Mouse (Mus musculus) lung, adult 2 months (tissue): ENCODE results near the gene Fads2. TPM values are rescaled to one million over a fixed set of nuclear protein-coding genes. Genes with fewer than 3 reads are reported as not detected.

Experiments
- DNase-seq: peaks from one replicate; pipeline ENCODE4 v3.0.0; 2022
- H3K4me1 ChIP-seq: fragments of 200-500 bp; 2 replicates; pipeline ENCODE4 v1.6.1; 2011; ENCODE audit warnings: low read length; ENCODE audit not compliant: control insufficient read depth, insufficient read depth
- H3K4me3 ChIP-seq: fragments of 200-500 bp; replicated peaks from 2 replicates; pipeline ENCODE3; 2011; ENCODE audit warnings: low read depth, mild to moderate bottlenecking, control low read depth, low read length; ENCODE audit errors: extremely low read depth
- CTCF ChIP-seq: fragments of 200-500 bp; IDR thresholded peaks from 2 replicates; pipeline ENCODE4 v1.5.1; 2011; ENCODE audit warnings: mild to moderate bottlenecking, low read length, control low read depth; ENCODE audit not compliant: insufficient read depth
- POLR2A ChIP-seq: fragments of 200-500 bp; IDR thresholded peaks from 2 replicates; pipeline ENCODE4 v1.6.1; 2011; ENCODE audit warnings: low read depth, mild to moderate bottlenecking, control low read depth, low read length, borderline replicate concordance; ENCODE audit errors: extremely low read depth
- WGBS: fragments of 180-500 bp; shearing (Covaris S2); methylation state at CpG from one replicate; pipeline ENCODE4 v1.1.7; 2018; 5-methylcytosine and 5-hydroxymethylcytosine counted together
- polyA plus RNA-seq: library from polyadenylated mRNA; depleted of rRNA; stranded (reverse); fragments of >200 nt; gene quantifications from 2 replicates; pipeline ENCODE4 v1.2.3, GENCODE M21; 2012

Gene Fads2
- polyA plus RNA-seq, 1 experiment = 87.2 TPM

DNA sequence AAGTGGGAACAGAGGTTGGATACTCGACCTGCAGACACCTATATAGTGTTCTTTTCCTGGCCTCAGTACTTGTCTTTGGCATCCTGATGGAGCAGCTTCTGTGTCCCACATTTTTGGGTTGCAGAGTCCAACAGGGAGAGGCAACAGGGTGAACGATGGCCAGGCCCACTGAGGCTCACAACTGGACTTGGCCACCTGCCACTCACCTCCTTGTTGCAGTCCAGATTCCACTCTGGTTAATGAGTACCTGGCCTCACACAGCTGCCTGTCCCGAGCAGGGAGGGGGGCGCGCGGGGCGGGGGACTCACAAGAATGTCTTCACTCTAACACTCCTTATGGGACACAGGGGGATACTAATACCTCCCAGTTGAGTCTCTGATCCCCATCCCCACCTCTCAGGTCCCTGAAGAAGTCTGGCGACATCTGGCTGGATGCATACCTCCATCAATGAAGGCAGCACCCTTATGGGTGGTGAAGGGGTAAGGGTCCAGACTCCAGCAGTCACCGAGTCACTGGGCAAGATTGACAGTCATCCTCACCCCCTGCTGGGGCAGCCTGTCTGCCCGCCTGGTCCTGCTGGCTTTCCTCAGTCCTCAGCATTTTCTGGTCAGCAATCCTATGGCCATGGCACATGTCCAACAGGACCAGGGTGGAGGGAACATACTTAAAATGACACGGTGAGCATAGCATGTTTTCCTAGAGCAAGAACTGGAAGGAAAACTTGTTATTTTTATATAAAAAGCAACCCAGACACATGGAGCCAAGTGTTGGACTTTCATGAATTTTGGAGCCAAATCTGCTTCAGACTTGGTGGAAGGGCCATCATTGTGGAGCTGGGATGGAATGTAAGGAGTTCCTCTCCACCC, 43.8 kb downstream of the Fads2 start:
- H3K4me3 ChIP-seq = no peak overlapping the region
- no peak for DNase-seq
- WGBS = 53% methylated on average over 11 of the region's 11 CpGs
- TF ChIP-seq POLR2A (no peak), CTCF (no peak)
- H3K4me1 ChIP-seq = peaks cover 9% of the 10 kb centered on the region

DNA sequence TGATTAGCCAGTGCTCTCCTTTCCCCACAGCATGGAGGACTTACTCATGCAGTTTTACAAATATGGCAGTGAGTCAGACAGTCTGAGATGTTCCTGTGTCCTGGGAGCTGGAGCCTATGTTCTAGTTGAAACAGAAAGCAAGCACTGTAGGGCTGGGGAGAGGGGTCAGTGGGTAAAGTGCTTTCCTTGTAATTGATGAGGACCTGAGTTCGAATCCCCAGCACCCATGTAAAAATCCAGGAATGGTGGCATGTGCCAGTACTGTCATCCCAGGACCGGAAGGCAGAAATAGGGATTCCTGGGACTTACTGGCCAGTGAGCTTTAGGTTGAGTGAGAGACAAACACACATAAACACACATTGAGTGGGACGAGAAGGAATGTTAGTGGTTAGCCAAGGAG, 44.9 kb downstream of the Fads2 start:
- no peak for TF ChIP-seq CTCF
- no peak for TF ChIP-seq POLR2A
- no peak for DNase-seq
- WGBS = 69% methylated on average over 3 of the region's 3 CpGs
- H3K4me1 ChIP-seq = peaks cover 9% of the 10 kb centered on the region
- H3K4me3 ChIP-seq = no peak overlapping the region

DNA sequence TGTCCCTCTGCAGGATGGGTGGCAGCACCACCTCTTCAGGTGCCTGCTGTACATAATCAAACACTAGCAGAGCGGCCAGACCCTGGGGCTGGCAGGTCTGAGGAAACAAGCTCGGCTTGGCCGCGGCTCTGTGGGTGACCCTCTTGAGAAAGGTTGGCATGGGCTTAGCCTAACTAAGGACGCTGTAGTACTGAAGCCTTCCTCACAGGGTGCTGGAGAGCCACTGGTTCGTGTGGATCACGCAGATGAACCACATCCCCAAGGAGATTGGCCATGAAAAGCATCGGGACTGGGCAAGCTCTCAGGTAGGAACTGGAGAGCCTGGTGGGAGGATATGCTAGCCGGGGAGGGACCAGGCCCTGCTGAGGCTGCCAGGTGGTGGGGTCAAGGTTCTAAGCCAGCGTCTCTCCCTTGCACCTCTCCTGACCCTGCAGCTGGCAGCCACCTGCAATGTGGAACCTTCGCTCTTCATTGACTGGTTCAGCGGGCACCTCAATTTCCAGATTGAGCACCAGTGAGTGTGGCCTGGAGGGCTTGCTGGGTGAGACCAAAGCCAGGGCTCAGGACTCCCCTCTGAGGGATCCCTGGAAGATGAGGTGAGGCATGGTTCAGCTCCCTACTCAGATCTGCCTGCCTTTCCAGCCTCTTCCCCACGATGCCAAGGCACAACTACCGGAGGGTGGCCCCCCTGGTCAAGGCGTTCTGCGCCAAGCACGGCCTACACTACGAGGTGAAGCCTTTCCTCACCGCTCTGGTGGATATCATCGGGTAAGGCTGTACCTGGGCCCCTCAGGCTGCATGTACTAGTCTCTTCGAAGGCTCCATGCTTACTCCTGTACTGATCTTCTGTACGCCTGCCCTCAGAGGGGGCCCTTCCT, 45.5 kb downstream of the Fads2 start:
- TF ChIP-seq POLR2A (no peak), CTCF (no peak)
- Histone ChIP-seq H3K4me3 (no peak overlapping the region), H3K4me1 (peaks cover 9% of the 10 kb centered on the region)
- 80% methylated on average over 22 of the region's 22 CpGs for WGBS
- DNase-seq = no peak

DNA sequence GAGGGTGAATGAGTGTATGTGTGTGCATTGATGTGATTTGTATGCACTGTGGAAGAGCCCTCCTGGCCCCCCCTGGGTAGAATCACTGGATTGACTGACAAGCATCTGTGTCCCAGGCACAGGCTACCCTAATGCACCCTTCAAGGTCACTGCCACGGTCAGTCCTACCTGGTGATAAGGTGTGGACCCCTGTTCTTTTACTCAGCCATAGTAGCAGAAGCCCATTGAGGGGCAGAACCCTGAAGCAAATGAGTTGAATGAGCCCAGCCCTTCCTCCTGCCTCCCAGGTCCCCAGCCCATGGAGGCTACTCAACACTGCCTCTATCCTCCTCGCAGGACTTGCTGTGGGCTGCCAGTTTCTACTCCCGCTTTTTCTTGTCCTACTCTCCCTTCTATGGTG, 46.3 kb downstream of the Fads2 start:
- DNase-seq = no peak
- WGBS = 69% methylated on average over 3 of the region's 3 CpGs
- peaks cover 5% of the 10 kb centered on the region; the same call in 1 of the 2 replicates for H3K4me1 ChIP-seq
- TF ChIP-seq CTCF (no peak), POLR2A (no peak)
- H3K4me3 ChIP-seq = no peak overlapping the region

DNA sequence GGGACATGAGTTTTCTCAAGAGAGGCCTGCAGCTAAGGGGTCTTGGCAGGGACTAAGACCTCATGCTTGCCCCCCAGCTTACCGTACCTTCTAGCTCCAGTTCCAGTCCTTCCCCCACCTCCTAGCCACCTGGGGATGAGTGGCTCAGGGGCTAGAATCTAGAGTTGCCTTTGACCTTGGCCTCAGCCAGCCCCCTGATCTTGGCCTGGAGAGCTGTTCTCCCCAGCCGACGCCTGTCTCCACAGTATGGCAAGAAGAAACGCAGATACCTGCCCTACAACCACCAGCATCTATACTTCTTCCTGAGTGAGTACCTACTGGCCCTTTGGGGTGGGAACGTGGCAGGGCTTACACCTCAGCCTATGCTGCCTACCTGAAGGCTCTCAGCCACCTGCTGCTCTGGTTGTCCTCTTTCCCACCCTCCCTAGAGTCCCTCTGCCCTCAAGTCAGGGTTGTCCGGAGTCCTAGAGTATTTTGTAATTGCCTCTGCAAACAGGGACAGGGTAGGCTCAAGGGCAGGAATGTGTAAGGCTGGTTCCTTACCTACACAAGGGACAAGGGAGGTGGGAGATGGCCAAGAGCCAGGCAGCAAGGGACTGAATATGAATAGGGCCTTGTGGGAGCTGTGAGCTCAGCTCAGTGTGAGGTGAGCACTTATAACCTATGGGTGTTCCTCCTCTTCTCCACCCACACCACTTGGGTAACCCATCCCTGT, 47.0 kb downstream of the Fads2 start:
- no peak for DNase-seq
- H3K4me1 ChIP-seq = peaks cover 3% of the 10 kb centered on the region; the same call in 1 of the 2 replicates
- no peak overlapping the region for H3K4me3 ChIP-seq
- WGBS = 70% methylated on average over 6 of the region's 6 CpGs
- TF ChIP-seq POLR2A = no peak
- TF ChIP-seq CTCF = no peak

DNA sequence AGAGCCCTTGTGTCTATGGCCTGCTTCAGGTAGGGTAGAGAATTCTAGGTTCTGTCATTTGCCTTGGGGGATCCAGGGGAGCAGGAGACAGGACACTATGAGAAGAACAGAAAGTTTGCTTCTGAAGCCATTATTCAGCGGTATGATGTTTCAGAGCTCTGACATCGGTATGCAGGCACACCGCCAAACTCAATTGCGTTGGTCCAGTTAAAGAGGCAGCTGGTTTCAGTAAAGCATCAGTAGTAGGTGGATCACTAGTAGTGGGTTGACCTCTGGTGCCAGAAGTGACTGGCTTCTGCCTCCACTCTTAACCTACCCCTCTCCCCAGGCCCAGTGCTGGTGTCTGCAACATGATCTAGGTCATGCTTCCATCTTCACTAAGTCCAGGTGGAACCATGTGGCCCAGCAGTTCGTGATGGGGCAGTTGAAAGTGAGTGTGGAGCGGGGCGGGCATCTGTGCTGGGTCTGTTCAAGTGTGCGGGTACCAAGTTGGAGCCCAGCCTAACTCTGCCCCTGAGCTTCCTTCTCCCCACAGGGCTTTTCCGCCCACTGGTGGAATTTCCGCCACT, 47.8 kb downstream of the Fads2 start:
- WGBS = 72% methylated on average over 10 of the region's 10 CpGs
- Histone ChIP-seq H3K4me1 (peaks cover 5% of the 10 kb centered on the region; the same call in 1 of the 2 replicates), H3K4me3 (no peak overlapping the region)
- TF ChIP-seq CTCF = no peak
- TF ChIP-seq POLR2A = no peak
- DNase-seq = no peak

DNA sequence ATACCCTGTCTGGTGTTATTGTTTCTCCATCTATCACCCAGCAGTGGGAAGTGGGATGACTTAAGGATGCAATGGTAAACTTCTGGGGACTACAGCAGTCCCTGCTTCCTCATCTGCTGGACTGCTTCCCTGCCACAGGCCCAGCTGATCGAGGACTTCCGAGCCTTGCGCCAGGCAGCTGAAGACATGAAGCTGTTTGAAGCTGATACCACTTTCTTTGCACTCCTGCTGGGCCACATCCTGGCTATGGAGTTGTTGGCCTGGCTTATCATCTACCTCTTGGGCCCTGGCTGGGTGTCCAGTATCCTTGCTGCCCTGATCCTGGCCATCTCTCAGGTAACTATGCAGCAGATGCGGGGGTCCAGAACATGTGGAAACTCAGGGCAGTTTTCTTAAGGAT, 48.8 kb downstream of the Fads2 start:
- peaks cover 5% of the 10 kb centered on the region; the same call in 1 of the 2 replicates for H3K4me1 ChIP-seq
- no peak for TF ChIP-seq POLR2A
- no peak for TF ChIP-seq CTCF
- 74% methylated on average over 4 of the region's 4 CpGs for WGBS

DNA sequence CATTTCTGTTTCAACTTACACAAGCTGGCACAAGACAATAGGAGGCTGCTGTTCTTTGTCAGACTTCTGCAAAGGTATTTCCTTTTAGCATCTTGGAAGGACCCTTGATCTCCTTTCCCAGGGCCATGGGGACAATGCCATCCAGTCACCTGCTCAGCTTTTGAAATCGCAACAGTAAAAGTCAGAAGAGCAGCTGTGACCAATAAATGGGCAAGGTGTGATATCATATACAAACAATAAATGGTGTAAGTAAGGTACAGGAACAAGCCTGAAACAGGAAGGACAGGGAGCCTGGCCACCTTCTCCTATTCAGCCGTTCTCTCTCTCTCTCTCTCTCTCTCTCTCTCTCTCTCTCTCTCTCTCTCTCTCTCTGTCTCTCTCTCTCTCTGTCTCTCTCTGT, 51.1 kb downstream of the Fads2 start:
- H3K4me3 ChIP-seq = no peak overlapping the region
- no peak for TF ChIP-seq POLR2A
- TF ChIP-seq CTCF = no peak
- peaks cover 11% of the 10 kb centered on the region for H3K4me1 ChIP-seq
- WGBS = 52% methylated on average over 2 of the region's 2 CpGs
- DNase-seq = no peak

More for the DNA sequence above, 48.8 kb downstream of the Fads2 start:
- no peak overlapping the region for H3K4me3 ChIP-seq
- DNase-seq = no peak

DNA sequence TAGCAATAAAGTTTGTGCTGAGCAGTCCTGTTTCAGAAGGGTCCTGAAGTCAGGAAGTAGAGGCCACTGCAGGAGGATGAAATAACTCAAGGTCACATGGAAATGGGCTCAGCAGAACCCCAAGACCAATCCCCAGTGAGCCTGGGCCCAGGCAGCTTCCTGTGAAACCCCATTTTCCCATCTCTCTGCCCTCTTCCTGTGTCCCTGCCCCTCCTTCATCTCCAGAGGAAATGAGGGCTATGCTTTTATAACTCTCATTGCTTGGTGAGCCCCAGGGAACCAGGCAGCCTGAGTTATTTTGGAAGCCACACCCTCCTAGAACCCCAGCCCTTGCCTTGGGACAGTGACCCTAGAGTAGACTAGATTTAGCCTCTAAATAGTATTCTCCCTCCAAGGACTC, 52.0 kb downstream of the Fads2 start:
- TF ChIP-seq CTCF = no peak
- TF ChIP-seq POLR2A = no peak
- Histone ChIP-seq H3K4me3 (no peak overlapping the region), H3K4me1 (peaks cover 11% of the 10 kb centered on the region)
- DNase-seq = no peak
